Mouse (Mus musculus) gastrocnemius, postnatal 4 days (tissue): ENCODE results near the gene Enox1. TPM values are rescaled to one million over a fixed set of nuclear protein-coding genes. Genes with fewer than 3 reads are reported as not detected.
A peak's percentile ranks its signal among the peaks of the same experiment; 100 is the strongest.

Experiments
- DNase-seq, 2 experiments: peaks; one replicate each; pipeline ENCODE4 v3.0.0; 2021 to 2022; ENCODE audit warnings: low spot score in 2 of 2, mixed read lengths in 2 of 2
- total RNA-seq, 2 experiments: library from RNA; stranded (reverse); gene quantifications; 2 replicates each; pipeline ENCODE4 v1.2.3; 2021

Gene Enox1
- total RNA-seq, 2 experiments from 2014 or later, result 14.3 to 17.3 TPM

DNA sequence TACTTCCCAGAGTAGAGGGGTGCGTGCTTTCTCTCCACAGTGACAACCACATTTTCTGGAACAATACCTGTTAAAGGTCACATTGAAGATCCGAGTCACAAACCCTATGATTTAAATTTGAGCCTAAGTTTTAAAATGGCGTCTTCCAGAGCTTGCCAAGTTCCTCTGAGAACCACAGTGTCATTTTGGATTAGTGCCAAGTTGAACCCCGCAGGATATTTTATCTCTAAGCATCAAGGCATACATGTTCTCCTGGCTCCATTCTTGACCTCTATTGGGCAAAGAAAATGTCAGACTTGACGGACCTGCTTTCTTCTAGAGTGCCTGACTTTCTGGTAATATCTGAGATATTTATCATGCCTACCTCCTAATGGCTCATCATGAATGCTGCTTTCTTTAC, 282.9 kb downstream of the Enox1 start:
- no peak for DNase-seq

DNA sequence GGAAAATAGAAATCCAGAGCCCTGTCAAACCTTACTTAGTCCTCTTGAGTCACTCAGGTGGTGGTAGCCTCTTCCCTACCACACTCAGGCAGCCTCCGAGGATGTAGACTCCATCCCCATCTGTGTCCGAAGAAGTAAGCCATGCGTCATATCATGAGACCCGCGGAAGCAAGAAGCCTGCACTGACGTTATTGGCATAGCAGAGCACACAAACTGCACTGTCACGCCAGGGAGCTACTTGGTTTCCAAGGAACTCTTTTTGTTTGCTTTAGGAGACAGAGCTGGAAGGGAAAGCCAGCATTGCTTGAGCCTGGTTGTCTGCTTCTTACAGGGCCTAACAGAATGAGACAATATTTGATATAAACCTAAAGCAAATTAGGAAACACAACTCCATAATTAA, 284.2 kb downstream of the Enox1 start:
- DNase-seq, result no peak

DNA sequence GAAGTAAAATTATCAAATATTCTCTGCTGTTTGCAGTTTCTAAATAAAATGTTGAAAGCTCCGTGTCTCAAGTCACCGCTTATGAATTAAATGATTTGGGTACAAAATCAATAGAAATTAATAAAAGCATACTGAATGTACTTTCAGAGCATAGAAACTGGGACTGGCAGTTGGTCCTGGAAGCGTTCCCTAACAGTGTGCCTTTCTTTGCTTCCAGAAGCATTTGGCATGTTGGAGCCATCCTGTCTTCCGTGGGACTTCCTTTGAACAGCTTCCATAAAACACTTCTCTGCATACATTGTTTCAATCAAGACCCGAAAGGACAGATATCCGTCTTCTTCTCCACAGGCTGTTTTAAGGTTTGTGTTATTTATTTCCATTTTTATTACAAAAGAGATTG, 285.0 kb downstream of the Enox1 start:
- DNase-seq, result no peak

DNA sequence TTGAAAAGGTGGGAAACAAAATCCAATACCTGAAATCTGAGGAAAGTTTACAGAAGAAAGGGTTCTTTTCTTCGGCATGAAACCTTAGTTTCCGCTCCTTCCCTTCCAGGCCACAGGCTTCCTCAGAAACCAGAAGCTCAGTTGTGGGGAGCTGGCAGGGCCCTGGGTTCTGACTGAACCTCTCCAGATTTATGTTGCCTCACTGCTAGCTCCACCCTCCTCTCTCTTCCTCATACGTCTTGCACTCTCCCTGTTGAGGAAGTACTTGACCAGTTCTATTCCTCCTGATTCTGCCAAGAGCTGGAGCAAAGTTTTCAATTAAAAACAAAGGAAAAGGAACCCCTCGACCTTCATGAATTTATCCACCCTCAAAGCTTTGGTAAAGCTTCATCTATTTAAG, 291.4 kb downstream of the Enox1 start:
- no peak for DNase-seq

DNA sequence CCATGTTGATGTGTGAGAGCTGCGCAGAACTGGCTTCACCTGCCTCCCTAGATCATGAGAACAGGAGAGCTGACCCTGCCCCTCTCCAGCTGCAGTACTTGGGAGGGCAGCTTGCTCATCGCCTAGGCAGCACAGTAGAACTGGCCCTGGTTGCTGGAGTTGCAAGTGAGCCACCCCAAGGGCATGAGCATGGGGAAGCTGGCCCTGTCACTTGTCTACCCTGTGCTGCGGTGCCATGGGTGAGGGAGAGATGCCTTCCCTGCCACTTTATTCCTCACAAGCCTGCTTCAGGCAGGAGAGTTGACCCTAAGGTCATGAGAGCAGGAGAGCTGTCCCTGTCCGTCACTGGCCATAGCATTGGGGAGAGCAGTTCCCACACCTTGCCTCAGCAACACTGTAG, 295.4 kb downstream of the Enox1 start:
- no peak for DNase-seq

DNA sequence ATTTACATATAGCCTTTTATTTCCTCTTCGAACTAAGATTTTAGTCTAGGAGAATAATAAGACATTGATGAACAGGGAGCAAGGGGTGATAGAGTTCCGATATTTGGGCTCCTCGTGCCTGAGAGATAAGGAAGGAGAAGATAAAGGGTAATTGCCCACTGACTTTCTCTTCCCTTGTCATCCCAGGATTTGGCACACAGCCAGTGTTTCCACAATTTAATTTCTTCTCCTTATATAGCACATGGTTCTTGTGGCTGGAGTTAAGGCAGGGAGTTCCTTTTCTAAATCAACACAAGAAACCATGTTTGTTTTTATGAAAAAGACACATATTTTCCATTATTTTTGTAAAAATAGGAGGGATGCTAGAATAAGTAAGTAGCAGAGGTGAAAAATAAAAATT, 299.5 kb downstream of the Enox1 start:
- no peak for DNase-seq

DNA sequence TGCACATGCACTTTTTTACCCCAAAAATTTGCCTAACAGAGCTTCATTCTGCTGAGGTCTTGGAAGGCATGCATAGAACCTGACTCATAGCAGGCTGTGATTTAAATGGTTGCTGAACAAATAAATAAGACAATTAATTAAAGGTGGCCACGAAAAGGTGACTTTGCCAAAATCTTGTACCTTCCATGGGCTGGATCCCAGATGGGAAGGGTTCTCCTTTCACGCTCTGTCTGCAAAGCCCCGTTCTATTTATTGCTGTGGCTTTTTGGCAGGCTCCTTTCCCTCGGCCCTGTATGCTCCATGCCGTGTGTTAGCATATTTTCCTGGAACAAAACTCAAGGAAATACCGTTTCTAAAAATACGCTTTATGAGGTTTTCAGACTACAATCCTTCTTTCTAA, 300.3 kb downstream of the Enox1 start:
- DNase-seq, result no peak

DNA sequence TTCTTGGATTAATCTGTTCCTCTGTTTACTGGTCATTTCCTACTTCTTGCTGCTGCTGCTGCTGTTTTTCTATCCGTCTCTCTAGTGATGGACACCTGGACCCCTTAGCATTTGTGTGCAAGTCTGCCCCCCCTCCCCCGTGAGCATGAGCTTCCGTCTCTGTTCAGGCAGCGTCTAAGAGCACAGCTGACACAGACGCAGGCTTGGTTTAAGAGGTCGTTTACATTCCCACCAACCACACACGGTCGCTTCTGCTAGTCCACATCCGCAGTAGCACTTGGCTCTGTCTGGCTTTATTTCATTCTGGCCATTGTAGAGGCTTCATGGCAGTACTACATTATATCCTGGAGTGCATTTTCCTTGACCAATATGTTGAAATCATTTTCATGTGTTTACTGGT, 301.7 kb downstream of the Enox1 start:
- DNase-seq, result no peak

DNA sequence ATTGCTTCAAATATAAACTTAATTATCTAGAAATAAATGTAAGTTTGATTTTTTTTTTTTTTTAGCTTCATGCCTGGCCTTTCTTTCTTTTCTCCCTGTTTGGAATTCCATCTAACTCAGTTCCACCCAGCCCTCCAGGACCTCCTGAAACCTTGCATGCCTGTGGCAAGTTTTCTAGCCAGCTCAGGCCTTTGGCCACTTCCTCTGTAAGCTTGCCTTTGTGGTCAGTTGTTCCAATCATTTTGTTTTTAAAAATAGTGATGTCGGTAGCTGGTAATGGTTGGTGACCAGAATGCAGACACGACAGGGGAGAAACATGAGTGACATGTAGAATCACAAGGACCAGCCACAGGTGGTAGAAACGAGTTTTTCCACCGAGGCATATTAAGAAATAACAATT, 307.4 kb downstream of the Enox1 start:
- no peak for DNase-seq

DNA sequence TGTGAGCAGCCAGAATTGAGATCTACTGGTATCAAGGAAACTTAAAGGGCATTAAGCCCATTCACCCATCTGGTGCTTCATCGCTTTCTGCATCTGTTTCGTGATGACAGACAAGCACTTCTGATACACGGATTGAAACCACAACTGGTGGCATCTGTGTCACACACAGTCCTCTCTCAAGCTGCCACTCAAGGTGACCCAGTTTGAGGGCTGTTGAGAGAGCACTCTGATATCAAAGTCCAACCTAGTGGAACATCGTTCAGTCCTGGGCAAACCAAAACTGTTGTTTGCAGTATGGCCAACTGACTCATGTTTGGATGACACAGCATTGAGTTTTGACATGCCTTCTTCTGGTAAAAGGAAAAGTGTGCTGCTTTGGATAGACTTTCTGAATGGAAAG, 308.2 kb downstream of the Enox1 start:
- DNase-seq, result no peak

DNA sequence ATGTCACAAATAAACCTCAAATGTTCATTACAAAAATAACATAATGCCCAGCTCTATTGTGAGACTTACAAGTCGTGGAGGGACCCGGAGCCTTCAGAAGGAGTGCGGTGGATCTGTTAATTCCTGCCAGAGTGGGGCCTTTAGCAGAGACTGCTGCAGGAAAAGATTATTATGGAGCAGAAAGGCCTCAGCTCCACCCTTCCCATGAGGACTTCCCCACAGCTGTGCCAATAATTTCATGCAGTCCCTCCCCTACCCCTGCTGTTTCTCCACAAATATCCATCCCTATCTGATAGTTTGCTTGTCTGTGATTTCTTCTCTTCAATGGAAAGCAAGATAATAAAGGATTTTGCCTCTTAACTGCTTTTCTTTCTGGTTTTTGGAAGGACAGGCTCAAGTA, 314.0 kb downstream of the Enox1 start:
- no peak for DNase-seq

DNA sequence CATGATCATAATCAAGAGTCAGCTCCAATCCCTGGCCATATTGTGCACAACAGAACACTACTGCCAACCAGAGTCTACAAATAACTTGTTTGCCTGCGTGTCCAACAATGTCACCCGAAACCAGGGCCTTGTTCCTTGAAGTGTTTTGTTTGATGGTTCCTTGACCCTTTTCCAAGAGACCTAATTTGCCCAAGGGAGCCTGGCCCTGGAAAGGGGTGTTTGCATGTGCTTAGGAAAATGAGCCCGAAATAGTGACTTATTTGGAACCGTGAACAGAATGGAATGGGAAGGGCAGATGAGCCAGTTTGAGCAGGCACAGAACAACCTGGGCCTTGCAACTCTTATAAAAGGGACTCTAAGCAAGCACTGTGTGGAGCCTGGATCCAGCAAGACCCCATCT, 316.9 kb downstream of the Enox1 start:
- no peak for DNase-seq

DNA sequence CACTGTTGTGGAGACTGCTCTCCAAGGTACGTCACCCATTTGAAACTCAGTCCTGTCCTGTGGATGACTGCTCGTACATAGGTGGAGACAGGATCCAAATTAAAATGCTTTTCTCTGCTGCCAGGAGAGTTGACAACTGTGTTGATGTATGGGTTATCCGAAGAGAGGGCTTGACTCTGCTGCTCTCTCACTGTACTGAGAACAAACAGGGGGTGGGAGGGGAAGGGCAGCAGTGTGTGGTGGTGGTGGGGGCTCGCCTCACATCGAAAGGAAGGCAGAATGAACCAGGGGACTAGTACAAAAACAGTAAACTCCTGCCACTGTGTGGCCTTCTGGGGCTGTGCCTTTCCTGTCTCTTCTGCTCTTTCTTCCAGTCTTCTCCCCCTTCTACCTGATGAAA, 317.5 kb downstream of the Enox1 start:
- DNase-seq, result no peak

DNA sequence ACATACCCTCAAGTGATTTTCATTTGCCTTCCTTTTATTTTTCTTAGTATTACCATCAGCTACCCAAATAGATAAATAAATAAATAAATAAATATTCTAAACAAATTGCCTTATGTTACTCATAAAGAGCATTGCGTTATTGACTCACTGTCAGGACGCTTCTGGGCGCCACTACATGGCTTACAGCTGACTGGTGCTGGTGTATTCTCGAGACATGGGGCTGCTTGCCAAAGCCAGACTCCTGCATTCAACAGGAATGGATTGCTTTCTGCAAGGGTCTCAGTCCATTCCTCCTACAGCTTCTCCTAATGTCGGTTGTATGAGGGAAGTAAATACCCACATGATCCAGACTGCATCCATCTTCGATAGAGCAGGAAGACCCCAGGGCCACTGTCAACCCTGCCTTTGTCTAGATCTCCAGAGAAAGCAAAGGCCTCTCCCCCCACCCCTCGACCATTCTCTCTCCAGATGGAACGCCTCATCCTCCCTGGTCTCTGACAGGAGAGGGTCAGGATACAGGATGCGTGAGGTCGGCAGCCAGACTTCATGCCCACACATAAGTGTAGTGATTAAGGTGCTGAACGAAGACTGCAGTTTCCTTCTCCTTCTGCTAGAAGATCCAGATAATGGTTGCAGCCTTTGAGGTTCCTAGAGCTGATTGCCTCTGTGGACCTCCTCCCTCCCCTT, 318.7 kb downstream of the Enox1 start:
- no peak for DNase-seq

DNA sequence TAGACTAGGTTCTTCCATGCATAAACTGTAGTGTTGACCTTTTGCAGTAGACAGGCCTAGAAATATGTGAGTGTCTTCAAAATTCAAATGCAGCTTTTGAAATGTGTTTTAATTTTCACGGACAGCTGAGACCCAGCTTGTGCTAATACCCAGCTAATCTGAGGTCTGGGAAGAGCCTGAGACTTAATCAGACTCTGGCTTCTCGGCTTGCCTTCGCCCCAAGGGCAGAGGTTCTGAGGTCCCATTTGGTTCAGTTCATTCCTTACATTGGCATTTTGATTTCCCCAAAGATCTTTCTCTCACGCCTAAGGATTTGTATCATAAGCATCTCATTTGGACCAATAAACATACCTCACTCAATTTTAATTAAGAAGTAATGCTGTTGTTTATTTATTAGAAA, 321.1 kb downstream of the Enox1 start:
- DNase-seq, result no peak

DNA sequence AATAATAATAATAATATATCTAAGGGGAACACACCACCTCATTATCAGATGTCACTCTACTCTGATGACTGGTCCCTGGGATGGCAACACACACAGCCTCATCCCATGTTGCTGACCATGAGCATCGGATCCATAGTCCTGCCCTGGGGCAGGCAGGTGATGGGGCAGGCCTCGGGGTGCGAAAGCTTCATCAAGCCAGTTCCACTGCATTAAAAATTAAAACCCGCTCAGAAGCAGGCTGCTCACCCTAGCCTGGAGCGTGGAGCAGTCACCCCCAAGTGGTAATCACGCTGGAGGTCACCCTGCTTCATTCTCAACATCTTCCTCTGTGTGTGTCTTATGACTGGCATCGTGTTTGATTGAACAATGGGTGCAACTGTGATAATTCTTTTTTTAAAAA, 321.6 kb downstream of the Enox1 start:
- DNase-seq, result no peak

DNA sequence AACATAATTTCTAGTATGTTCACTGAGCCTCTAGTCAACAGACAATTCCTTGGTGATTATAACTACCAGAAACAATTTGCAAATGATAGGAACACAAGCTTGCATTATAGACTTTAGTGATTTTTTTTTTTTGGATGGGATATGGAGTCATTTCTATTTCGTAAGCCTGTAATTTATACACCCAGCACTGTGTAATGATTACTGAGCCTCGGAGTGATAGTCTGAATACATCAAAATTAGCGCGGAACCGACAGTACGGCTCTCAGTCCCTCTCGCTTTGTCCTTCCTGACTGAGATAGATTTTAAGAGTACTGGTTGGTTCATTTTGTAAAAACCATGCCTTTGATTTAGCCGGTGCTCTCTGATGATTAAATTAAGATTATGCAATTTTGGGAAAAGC, 322.1 kb downstream of the Enox1 start:
- DNase-seq, result no peak

DNA sequence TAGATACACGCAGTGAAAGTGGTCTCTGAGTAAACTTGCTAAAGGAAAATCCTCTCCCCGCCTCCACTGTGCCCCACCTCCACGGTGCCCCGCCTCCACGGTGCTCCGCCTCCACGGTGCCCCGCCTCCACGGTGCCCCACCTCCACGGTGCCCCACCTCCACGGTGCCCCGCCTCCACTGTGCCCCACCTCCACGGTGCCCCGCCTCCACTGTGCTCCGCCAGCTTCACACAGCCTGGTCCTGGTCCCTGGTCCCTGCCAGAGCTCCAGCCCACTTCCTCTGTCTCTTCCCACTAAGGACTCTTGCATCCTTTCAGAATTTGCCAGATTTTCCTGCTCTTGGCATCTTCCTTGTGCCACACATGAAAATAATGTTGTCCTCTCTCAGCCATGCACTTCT, 326.5 kb downstream of the Enox1 start:
- DNase-seq, result no peak

DNA sequence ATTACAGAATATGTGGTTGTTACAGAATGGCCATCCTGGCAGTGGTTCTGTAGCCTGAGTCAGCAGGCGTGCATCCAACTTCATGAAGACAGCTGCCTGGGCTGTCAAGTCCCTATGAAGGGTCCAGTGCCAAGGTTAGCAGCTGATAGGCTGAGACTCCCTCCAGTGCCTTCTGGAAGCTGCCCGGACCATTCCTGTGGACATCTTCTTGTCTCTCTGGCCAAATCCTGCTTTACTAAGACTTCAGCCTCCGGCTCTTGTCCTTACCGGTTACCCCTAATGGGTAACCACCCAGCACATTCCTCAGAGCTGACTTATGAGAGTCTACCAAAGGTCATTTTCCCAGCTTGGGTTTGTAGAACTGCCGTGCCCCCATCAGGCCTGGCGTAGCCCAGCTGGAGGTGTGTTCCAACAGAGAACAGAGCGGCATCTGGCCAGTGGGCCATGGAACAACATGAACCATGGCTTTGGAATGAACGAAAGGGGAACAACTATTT, 328.4 kb downstream of the Enox1 start:
- peak; percentile 49 to 79 for DNase-seq

DNA sequence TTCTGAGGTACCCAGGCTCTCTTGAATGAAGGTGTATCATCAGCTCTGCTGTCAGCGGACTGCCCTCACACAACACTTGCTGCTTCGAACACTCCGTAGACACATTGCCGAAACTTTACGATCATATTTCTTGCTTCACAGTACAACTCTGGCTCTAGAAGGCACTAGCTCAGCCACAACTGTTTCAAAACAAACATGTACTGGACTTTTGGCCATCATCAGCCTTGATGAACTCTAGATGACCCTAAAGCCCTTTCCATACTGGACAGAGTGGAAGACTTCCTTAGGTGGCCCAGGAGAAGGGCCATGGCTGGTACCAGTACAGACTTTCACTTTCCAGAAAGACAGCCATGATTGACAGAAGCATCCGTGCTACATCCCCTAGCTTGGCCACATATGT, 334.1 kb downstream of the Enox1 start:
- DNase-seq, result no peak

DNA sequence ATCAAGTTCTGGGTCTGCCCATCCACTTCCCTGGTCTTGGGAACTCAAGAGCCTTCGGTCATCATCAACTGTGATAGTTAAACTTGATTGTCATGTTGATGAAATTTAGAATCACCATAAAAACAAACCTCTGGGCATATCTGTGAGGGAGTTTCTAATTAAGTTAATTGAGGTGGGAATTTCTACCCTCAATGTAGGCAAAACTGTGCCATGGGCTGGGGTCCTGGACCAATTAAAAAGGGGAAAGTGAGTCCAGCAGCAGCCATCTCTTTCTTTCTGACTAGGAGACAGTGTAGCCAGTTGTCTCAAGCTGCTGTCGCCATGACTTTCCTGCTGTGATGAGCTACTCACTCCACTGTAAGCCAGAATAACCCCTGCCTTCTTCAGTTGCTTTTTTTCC, 335.2 kb downstream of the Enox1 start:
- no peak for DNase-seq

DNA sequence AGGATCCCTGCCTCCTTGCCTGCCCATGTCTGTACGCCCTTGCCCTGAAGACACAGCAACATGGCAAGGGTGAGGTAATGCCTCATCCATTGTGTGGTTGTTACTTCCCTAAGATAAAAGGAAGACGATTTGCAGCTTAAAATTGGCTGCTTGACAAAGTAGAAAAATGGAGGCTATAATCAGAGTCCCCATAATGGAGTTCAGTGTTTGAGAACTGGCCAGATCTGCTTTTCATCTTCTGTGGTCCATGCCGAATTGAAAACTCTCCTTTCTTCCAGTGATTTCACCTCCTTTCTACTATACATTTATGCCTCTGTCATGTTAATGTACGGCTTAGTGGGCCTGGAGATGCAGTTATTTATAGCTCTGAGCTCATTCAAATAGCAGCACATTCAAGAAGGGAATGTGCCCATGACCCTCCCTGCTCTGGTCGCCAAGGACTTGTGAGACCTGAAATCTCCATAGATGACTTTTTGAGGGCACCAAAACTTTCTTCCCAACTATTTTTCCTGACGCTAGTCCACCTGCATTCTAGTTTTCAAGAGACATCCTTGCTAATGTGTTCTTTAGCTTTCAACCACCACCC, 343.5 kb downstream of the Enox1 start:
- no peak for DNase-seq

DNA sequence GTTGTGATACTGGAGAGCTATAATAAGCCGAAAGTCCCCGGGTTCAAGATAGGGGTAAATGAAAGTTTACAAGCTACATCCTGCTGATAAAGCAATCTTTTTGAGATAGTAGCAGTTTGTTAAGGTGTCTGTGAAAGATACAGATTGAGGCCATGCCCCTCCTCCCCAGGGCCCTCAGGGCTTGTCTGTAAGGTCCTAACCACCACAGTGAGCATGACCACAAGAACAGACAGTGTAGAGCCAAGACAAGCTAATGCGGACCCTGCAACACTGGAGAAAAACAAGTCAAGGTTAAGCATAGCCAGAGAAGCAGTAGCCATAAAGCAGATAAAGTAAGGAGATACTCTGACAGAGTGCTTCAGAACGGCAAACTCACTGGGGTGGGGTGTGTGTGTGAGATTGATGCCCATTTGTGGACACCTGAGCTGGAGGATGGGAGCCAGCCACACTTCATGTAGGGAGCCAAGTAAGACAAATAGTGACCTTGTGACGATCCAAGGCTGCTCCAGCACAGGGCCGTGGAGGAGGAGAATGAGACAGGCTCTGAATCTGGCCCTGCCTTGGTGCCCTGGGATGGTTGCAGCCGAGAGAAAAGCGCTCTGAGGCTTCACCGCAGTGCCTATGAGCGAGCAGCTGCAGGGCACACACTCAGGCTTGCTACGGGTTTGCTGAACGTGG, 348.0 kb downstream of the Enox1 start:
- DNase-seq, result no peak
